ENCODE assay signal across 18 mouse cellular contexts in genomic region chr12:86169195-86169594, GRCm38 (mm10).
"Had no signal": no experiment of that assay in that cellular context is flagged by ENCODE, and none has a peak within 500 bp of the region (broad histone marks: within the 10 kb centered on the region; RNA-seq: fewer than 3 reads in every experiment).

No protein-coding gene starts in this region.

- H3K27me3 ChIP-seq: liver, embryonic 13.5 days; neural tube, embryonic 15.5 days had no signal

- H3K4me3 ChIP-seq: layer of hippocampus, adult 2 months; liver, embryonic 13.5 days; neural tube, embryonic 12.5 days; neural tube, embryonic 15.5 days had no signal

- H3K9me3 ChIP-seq: liver, embryonic 13.5 days; neural tube, embryonic 12.5 days; neural tube, embryonic 15.5 days had no signal

- DNase-seq: kidney, adult 9 months; kidney, postnatal 14 days; layer of hippocampus, adult 9-11 months; liver, embryonic 13.5 days; lung, adult 2 months; lung, postnatal 14 days; lung, postnatal 4 days; midbrain, embryonic 14.5 days; right cerebral cortex, adult 18-20 months; right cerebral cortex, postnatal 14 days; right cerebral cortex, postnatal 4 days; thymus, adult 2 months; thymus, postnatal 14 days; thymus, postnatal 4 days had no signal

- H3K27ac ChIP-seq: layer of hippocampus, adult 2 months; liver, embryonic 13.5 days; neural tube, embryonic 12.5 days; neural tube, embryonic 15.5 days; stomach, postnatal 0 days had no signal

- H3K4me2 ChIP-seq: liver, embryonic 13.5 days; neural tube, embryonic 12.5 days; neural tube, embryonic 15.5 days had no signal

- H3K9ac ChIP-seq: liver, embryonic 13.5 days; neural tube, embryonic 12.5 days; neural tube, embryonic 15.5 days had no signal

- H3K4me1 ChIP-seq: liver, embryonic 13.5 days had no signal

- H3K36me3 ChIP-seq: liver, embryonic 13.5 days; neural tube, embryonic 12.5 days; neural tube, embryonic 15.5 days had no signal
